Mouse (Mus musculus): ENCODE results near the gene Clec2l. TPM values are rescaled to one million over a fixed set of nuclear protein-coding genes. Genes with fewer than 3 reads are reported as not detected.
"Not testable (repeated sequence)": the region's sequence is repeated elsewhere in the genome, so short reads cannot be mapped to it uniquely, and the experiment has no call there.

Gene Clec2l
- polyA plus RNA-seq, 1 experiment from 2014 or later = 6.2 TPM

DNA sequence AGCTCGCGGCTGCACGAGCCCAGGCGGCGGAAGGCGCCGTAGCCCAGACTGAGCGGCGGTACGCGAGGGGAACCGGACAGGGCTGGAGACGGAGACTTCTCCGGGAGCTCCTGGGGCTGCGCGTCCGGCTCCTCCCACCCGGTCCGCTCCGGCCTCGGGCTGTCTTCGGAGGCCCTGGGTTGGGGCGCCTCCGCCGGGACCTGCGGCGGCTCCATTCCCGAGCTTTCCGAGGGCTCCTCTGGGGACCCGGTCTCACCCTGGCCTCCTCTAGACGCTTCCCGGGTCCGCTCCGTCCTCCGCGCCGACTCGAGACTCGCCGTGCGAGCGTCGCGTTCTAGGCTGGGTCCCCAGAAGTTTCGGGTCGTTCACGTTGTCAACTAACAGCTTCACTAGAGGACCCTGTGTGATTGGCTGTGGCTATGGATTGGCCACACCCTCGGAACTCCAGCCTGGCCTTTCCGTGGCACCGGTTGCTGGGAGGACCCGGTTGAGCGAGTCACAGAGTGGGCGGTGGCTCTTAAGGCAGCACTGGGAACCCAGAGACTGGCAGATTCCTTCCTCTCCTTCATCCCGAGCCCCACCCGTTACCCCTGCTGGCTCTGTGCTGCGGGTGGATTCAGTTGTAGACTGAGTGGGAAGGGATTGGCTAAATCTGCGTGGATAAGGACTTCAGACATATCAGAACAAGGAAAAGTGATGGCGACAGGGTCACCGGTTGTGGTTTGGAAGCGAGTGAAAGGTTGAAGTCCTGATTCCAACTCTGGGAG is 25.8 kb upstream of the Clec2l start, which contains the start of gene Klrg2:
Gene Klrg2 (minus strand): TSS at position 391 of the 767 bp plus-strand sequence.
- ATAC-seq = peak; percentile 84
- peaks cover 81% of the 10 kb centered on the region for H3K27me3 ChIP-seq
- H3K36me3 ChIP-seq = no peaks in the 10 kb centered on the region
- peak within 1 kb of the TSS; percentile 98 for H3K4me2 ChIP-seq (replicated peaks)
- 2% methylated on average over 60 of the region's 60 CpGs for WGBS
- peak within 1 kb of the TSS; percentile 59 for H3K4me3 ChIP-seq (replicated peaks)
- peak within 1 kb of the TSS; percentile 64 for H3K9ac ChIP-seq (replicated peaks)
- no peaks in the 10 kb centered on the region for H3K9me3 ChIP-seq
- H3K4me1 ChIP-seq (replicated peaks) = peaks cover 19% of the 10 kb centered on the region
- H3K27ac ChIP-seq = no peak within 1 kb of the TSS

DNA sequence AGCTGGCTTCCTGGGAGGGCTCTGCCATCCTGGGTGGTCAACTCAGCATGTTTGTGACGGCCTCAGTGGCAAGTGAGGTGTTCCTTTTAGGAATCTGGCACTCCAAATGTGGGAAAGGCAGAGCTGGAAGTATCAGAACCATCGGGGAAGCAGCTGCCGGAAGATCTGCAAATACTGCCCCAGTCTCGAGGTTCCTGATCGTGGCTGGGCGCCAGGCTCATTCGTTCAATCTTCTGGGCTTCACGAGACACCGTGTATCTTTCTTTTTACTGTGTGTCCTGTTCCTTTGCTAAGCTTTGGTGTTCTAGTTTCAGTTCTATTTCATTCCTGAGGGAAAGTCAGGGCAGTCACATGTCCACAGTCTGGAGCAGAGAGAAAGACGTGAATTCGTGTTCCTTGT is 22.5 kb upstream of the Clec2l start:
- peaks cover 62% of the 10 kb centered on the region for H3K27me3 ChIP-seq
- H3K9ac ChIP-seq (replicated peaks) = no peak overlapping the region
- WGBS = 81% methylated on average over 11 of the region's 11 CpGs
- no peak for ATAC-seq
- no peak overlapping the region for H3K4me2 ChIP-seq (replicated peaks)
- H3K9me3 ChIP-seq = no peaks in the 10 kb centered on the region
- H3K36me3 ChIP-seq = no peaks in the 10 kb centered on the region
- no peak overlapping the region for H3K27ac ChIP-seq
- peaks cover 19% of the 10 kb centered on the region for H3K4me1 ChIP-seq (replicated peaks)
- no peak overlapping the region for H3K4me3 ChIP-seq (replicated peaks)

DNA sequence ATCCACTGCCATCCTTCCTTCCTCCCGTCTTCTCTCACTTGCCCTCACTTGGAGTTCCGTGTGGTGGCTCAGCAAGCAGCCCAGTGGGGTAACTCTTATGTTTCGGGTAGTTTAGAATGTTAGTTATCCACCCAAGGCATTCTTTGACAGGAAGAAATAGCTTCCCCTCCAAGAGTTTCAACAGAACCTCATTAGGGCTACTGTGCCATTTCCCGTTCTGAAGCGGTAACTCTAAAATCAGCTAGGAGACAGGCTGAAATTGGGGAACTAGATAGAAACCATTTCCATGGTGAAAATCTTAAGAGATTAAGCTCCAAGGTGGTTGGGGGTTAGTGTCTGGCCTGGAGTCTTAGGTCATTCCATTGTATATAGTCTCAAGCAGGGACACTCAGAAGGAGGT is 21.6 kb upstream of the Clec2l start:
- Histone ChIP-seq H3K4me1 (replicated peaks) (peaks cover 13% of the 10 kb centered on the region), H3K9ac (replicated peaks) (no peak overlapping the region), H3K4me2 (replicated peaks) (no peak overlapping the region), H3K4me3 (replicated peaks) (no peak overlapping the region), H3K9me3 (no peaks in the 10 kb centered on the region), H3K36me3 (no peaks in the 10 kb centered on the region), H3K27me3 (peaks cover 54% of the 10 kb centered on the region), H3K27ac (no peak overlapping the region)
- WGBS = 70% methylated on average over 5 of the region's 5 CpGs
- ATAC-seq = no peak

DNA sequence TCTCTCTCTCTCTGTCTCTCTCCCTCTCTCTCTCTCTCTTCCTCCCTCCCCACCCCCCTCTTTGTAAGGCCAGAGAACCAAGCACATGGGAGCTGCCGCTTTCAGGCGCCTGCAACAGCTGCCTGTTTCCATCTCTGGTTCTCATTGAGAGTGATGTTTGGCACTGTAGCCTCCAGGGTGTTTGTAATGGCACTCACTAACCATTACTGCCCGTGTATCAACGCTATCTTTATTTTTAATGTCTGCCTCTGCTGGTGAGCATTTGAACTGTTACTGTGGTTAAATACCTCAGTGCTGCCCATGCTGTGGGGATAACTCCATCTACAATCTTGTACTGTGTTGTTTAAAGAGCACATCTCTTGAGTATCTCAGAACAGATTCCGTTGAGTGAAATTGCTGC is 21.2 kb upstream of the Clec2l start:
- Histone ChIP-seq H3K27me3 (peaks cover 50% of the 10 kb centered on the region), H3K4me3 (replicated peaks) (no peak overlapping the region), H3K9ac (replicated peaks) (no peak overlapping the region), H3K4me2 (replicated peaks) (no peak overlapping the region), H3K4me1 (replicated peaks) (peaks cover 9% of the 10 kb centered on the region), H3K36me3 (no peaks in the 10 kb centered on the region), H3K9me3 (no peaks in the 10 kb centered on the region), H3K27ac (no peak overlapping the region)
- 61% methylated on average over 5 of the region's 5 CpGs for WGBS
- peak; percentile 15; the same call in 1 of the 2 replicates for ATAC-seq

DNA sequence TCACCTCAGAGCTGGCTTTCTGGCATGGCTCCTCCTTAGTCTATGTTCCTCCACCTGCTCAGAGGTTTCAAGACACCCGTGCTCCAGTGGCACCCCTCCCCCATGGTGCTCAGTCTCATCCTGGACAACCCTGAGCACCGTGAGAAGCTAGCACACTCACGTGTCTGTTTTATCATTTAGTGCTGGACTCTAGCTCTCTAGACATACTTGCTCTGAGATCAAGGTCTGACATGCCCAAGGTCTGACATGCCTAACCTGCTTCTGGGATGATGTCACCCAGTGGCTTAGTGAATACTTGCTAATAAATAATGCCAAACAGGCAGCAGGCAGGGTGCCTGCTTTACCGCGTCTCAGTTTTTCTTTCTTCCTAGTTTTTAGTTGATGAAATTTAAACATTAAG is 20.3 kb upstream of the Clec2l start:
- WGBS = 82% methylated on average over 5 of the region's 5 CpGs
- no peak for ATAC-seq

DNA sequence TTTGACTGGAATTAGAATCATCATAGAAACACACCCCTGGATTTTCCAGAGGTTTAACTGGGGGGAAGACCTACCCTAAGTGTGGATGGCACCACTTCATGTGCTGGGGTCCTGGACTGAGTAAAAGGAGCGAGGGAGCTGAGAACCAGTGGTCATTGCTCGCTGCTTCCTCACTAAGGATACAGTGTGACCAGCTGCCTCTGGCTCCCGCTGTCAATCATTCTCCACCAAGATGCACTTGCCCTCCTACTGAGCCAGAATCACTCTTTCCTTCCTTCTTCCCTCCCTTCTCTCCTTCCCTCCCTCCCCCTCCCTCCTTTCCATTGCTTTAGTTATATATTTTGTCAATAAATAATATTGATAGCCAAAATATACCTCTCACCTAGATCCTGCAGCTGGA is 19.8 kb upstream of the Clec2l start:
- Histone ChIP-seq H3K4me3 (replicated peaks) (no peak overlapping the region), H3K27ac (no peak overlapping the region), H3K4me2 (replicated peaks) (no peak overlapping the region), H3K36me3 (no peaks in the 10 kb centered on the region), H3K9me3 (no peaks in the 10 kb centered on the region), H3K27me3 (peaks cover 36% of the 10 kb centered on the region), H3K4me1 (replicated peaks) (no peaks in the 10 kb centered on the region), H3K9ac (replicated peaks) (no peak overlapping the region)
- 76% methylated on average over 3 of the region's 3 CpGs for WGBS
- ATAC-seq = no peak

More for the DNA sequence above, 20.3 kb upstream of the Clec2l start:
- Histone ChIP-seq H3K4me2 (replicated peaks) (no peak overlapping the region), H3K9ac (replicated peaks) (no peak overlapping the region), H3K4me1 (replicated peaks) (no peaks in the 10 kb centered on the region), H3K9me3 (no peaks in the 10 kb centered on the region), H3K4me3 (replicated peaks) (no peak overlapping the region), H3K27me3 (peaks cover 40% of the 10 kb centered on the region), H3K27ac (no peak overlapping the region), H3K36me3 (no peaks in the 10 kb centered on the region)

DNA sequence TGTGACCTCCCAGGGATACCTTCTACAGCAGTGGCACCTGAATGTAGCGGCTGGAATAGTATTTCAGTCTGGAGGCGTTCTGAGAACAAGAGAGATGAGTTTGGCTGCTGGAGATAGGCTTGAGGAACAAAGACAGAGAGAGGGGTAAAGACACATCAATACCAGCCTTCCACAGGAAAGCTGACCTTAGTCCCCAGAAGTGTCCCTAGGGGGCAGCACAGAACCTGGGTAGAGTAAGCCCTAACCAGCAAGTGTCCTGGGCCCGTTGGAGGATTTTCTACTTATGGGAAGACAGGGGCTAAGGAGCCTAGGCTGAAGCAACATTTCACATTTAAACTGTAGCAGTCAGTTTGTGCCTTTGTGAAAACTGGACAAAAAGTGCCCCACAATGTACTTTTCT is 13.3 kb upstream of the Clec2l start:
- H3K9me3 ChIP-seq = no peaks in the 10 kb centered on the region
- ATAC-seq = no peak

DNA sequence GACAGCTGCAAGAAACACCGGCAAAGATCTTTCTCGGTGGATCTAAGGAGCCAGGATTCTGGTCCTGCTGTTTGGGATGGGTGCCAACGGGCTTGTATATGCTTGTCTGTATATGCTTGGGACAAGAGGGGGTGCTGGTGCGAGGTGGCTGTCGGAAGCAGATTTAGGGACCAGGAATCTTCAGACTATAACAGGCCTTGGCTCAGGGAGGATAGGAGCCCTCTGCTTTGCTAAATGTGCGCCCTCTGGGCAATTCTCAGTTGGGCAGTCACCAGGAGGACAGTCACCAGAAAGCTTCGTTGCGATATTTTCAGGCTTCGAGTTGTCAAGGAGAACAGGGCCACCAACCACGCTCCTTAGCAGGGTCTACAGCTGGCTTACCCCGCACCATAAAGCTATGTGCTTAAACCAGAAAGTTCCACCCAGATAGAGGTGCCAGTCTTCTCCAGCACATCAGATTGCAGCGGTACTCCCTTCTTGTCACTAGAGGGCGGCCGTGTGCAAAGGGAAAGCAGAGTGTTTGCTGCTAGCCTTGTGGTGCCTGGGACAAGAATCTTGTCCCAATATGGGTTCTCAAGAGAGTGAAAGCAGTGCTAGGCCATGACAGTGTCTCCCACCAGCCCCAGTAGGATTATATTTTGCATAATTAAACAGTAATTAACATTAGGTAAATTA is 12.5 kb upstream of the Clec2l start:
- no peaks in the 10 kb centered on the region for H3K4me1 ChIP-seq (replicated peaks)
- WGBS = 41% methylated on average over 14 of the region's 14 CpGs
- peak; percentile 86 for ATAC-seq
- H3K4me2 ChIP-seq (replicated peaks) = no peak overlapping the region
- H3K27ac ChIP-seq = no peak overlapping the region
- H3K36me3 ChIP-seq = no peaks in the 10 kb centered on the region
- no peaks in the 10 kb centered on the region for H3K27me3 ChIP-seq
- H3K9me3 ChIP-seq = no peaks in the 10 kb centered on the region
- H3K4me3 ChIP-seq (replicated peaks) = no peak overlapping the region
- no peak overlapping the region for H3K9ac ChIP-seq (replicated peaks)

More for the DNA sequence above, 13.3 kb upstream of the Clec2l start:
- no peaks in the 10 kb centered on the region for H3K36me3 ChIP-seq
- H3K4me1 ChIP-seq (replicated peaks) = no peaks in the 10 kb centered on the region
- no peaks in the 10 kb centered on the region for H3K27me3 ChIP-seq
- no peak overlapping the region for H3K4me2 ChIP-seq (replicated peaks)
- H3K9ac ChIP-seq (replicated peaks) = no peak overlapping the region
- 70% methylated on average over 3 of the region's 3 CpGs for WGBS
- H3K4me3 ChIP-seq (replicated peaks) = no peak overlapping the region
- no peak overlapping the region for H3K27ac ChIP-seq

DNA sequence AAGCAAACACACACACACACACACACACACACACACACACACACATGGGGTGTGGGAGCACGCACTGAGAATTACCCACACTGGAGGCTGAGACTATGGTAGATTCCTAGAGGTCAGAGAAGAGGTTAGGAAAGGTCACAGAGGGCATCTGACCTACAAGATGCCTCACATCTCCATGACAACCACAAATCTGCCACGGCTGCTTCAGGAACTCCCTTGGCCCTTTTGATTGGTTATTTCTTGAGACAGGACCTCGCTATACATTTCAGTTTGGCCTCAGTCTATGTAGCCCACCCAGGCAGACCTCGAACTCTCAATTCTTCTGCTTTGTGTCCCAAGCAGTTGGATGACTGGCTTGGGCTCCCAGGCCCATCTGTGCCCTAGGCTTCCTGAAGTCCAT is 1.2 kb upstream of the Clec2l start:
- Histone ChIP-seq H3K4me1 (replicated peaks) (peaks cover 8% of the 10 kb centered on the region), H3K9me3 (no peaks in the 10 kb centered on the region), H3K9ac (replicated peaks) (no peak overlapping the region), H3K4me2 (replicated peaks) (no peak overlapping the region), H3K27ac (no peak overlapping the region), H3K27me3 (peaks cover 32% of the 10 kb centered on the region), H3K36me3 (no peaks in the 10 kb centered on the region), H3K4me3 (replicated peaks) (no peak overlapping the region)
- ATAC-seq = no peak
- WGBS = 22% methylated on average over 4 of the region's 4 CpGs

DNA sequence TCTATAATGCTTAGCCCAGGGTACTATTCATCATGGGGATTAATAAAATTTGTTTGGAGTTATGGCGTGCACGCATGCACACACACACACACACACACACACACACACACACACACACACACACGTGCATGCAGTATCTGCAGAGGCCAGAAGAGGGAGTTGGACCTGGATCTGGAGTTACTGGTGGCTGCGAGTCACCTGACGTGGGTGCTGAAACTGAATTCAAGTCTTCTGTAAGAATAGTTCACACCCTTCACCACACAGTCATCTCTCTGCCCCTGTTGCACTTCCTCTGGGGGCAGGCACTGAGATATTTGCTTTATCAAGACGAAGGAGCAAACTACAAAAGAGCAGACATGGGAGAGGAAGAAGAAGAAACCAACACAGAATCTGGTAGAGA is 6.7 kb downstream of the Clec2l start:
- Histone ChIP-seq H3K36me3 (no peaks in the 10 kb centered on the region), H3K27me3 (peaks cover 11% of the 10 kb centered on the region; the same call in 1 of the 2 replicates), H3K4me2 (replicated peaks) (no peak overlapping the region), H3K4me1 (replicated peaks) (no peaks in the 10 kb centered on the region), H3K9ac (replicated peaks) (no peak overlapping the region), H3K27ac (no peak overlapping the region), H3K4me3 (replicated peaks) (no peak overlapping the region), H3K9me3 (no peaks in the 10 kb centered on the region)
- 67% methylated on average over 6 of the region's 6 CpGs for WGBS
- no peak for ATAC-seq

DNA sequence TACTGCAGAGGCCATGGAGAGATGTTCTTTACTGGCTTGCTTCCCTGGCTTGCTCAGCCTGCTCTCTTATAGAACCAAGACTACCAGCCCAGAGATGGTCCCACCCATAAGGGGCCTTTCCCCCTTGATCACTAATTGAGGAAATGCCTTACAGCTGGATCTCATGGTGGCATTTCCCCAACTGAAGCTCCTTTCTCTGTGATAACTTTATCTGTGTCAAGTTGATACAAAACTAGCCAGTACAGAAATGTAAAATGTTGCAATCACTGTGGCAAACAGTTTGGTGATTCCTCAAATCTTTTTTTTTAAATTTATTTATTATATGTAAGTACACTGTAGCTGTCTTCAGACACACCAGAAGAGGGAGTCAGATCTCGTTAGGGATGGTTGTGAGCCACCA is 7.6 kb downstream of the Clec2l start:
- H3K4me3 ChIP-seq (replicated peaks); H3K9ac ChIP-seq (replicated peaks); H3K36me3 ChIP-seq; H3K9me3 ChIP-seq; H3K27me3 ChIP-seq; H3K4me1 ChIP-seq (replicated peaks); ATAC-seq; H3K4me2 ChIP-seq (replicated peaks); H3K27ac ChIP-seq: not testable (repeated sequence)
- 75% methylated on average over 1 of the region's 1 CpGs for WGBS

DNA sequence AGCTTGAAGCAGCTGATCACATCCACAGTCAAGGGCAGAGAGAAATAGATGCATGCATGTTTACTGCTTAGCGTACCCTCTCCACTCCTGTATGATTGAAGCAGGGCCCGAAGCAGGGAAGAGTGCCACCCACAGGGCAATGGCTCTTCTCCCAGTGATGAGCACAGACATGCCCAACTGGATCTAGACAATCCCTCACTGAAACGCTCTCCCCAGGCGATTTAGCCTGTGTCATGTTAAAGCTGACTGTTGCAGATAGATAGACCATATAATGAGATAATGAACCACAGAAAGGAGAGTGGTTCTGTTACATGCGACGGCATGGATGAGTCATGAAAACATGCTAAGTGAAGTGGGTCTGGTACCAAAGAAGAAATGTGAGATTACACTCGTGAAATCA is 8.4 kb downstream of the Clec2l start:
- no peaks in the 10 kb centered on the region for H3K9me3 ChIP-seq
- WGBS = 81% methylated on average over 7 of the region's 7 CpGs
- H3K27me3 ChIP-seq = 0 out of 2 replicates have a peak, but pooled peaks cover 3% of the 10 kb centered on the region
- no peaks in the 10 kb centered on the region for H3K36me3 ChIP-seq
- no peak overlapping the region for H3K4me3 ChIP-seq (replicated peaks)
- H3K9ac ChIP-seq (replicated peaks) = no peak overlapping the region
- no peaks in the 10 kb centered on the region for H3K4me1 ChIP-seq (replicated peaks)
- no peak for ATAC-seq
- H3K4me2 ChIP-seq (replicated peaks) = no peak overlapping the region
- no peak overlapping the region for H3K27ac ChIP-seq
